Mouse (Mus musculus) CH12.LX (cell line): ENCODE results near the gene Ptprg. TPM values are rescaled to one million over a fixed set of nuclear protein-coding genes. Genes with fewer than 3 reads are reported as not detected.
A peak's percentile ranks its signal among the peaks of the same experiment; 100 is the strongest.

Experiments used
- DNase-seq: peaks from one replicate; pipeline ENCODE4 v3.0.0-alpha.2; 2013; ENCODE audit errors: extremely low read depth
- H3K27ac ChIP-seq: 2 replicates; pipeline ENCODE4 v1.5.1; 2012; ENCODE audit warnings: low read depth, mild to moderate bottlenecking, control low read depth, moderate library complexity; ENCODE audit not compliant: insufficient read depth
- H3K27me3 ChIP-seq: replicated peaks from 2 replicates; pipeline ENCODE3; 2012; ENCODE audit warnings: inconsistent platforms
- H3K36me3 ChIP-seq, 2 experiments: replicated peaks in 1 of 2; 2 replicates each; pipeline versions ENCODE3 to v1.6.1; 2012; ENCODE audit warnings: inconsistent platforms in 1 of 2, low read length in 1 of 2, mild to moderate bottlenecking in 1 of 2, mixed read lengths in 1 of 2, moderate library complexity in 1 of 2; ENCODE audit not compliant: control insufficient read depth in 1 of 2, insufficient read depth in 1 of 2
- H3K4me1 ChIP-seq, 2 experiments: 2 replicates each; pipeline ENCODE4 v1.6.1; 2012; ENCODE audit warnings: inconsistent platforms in 1 of 2, moderate library complexity in 1 of 2; ENCODE audit not compliant: insufficient read depth in 2 of 2, control insufficient read depth in 1 of 2
- H3K4me2 ChIP-seq: 2 replicates; pipeline ENCODE4 v1.6.1; 2012; ENCODE audit warnings: low read depth, mild to moderate bottlenecking, control low read depth; ENCODE audit not compliant: poor library complexity, insufficient read depth, severe bottlenecking
- H3K4me3 ChIP-seq, 3 experiments: fragments of 150-350 bp in 1 of 3; sonication (generic) in 1 of 3; replicated peaks in 1 of 3; 2 replicates each; pipeline versions ENCODE3 to v1.5.1; 2011 to 2012; ENCODE audit warnings: low read depth in 2 of 3, low read length in 2 of 3, mild to moderate bottlenecking in 2 of 3, moderate library complexity in 2 of 3, control low read depth in 1 of 3, improper control_type of control experiment in 1 of 3, inconsistent platforms in 1 of 3, mixed read lengths in 1 of 3; ENCODE audit not compliant: poor library complexity in 1 of 3
- H3K79me2 ChIP-seq: replicated peaks from 2 replicates; pipeline ENCODE4 v1.6.1; 2012; ENCODE audit warnings: mild to moderate bottlenecking, moderate library complexity; ENCODE audit not compliant: control insufficient read depth, poor library complexity, insufficient read depth, severe bottlenecking; ENCODE audit errors: extremely low read depth
- H3K9ac ChIP-seq: 2 replicates; pipeline ENCODE4 v1.6.1; 2012; ENCODE audit warnings: low read depth, mild to moderate bottlenecking, control low read depth, moderate library complexity; ENCODE audit not compliant: insufficient read depth
- H3K9me3 ChIP-seq: replicated peaks from 2 replicates; pipeline ENCODE3; 2012; ENCODE audit warnings: low read length, inconsistent platforms, mixed read lengths
- BHLHE40 ChIP-seq: IDR thresholded peaks from 2 replicates; pipeline ENCODE4 v1.6.1; 2011; ENCODE audit warnings: mild to moderate bottlenecking, low read depth, low read length, improper control_type of control experiment
- CTCF ChIP-seq, 2 experiments: IDR thresholded peaks in 1 of 2; conservative IDR thresholded peaks in 1 of 2; 2 replicates each; pipeline ENCODE4 v1.5.1; 2011 to 2012; ENCODE audit warnings: low read depth in 2 of 2, low read length in 2 of 2, improper control_type of control experiment in 1 of 2, inconsistent platforms in 1 of 2, mild to moderate bottlenecking in 1 of 2, moderate library complexity in 1 of 2
- EP300 ChIP-seq: IDR thresholded peaks from 2 replicates; pipeline ENCODE4 v1.6.1; 2011; ENCODE audit warnings: low read length, improper control_type of control experiment
- GABPA ChIP-seq: IDR thresholded peaks from 2 replicates; pipeline ENCODE4 v1.6.1; 2012; ENCODE audit warnings: low read depth, low read length, improper control_type of control experiment, inconsistent platforms; ENCODE audit not compliant: insufficient replicate concordance
- MAFK ChIP-seq: IDR thresholded peaks from 2 replicates; pipeline ENCODE4 v1.6.1; 2011; ENCODE audit warnings: low read length, improper control_type of control experiment; ENCODE audit not compliant: insufficient replicate concordance
- MYC ChIP-seq: IDR thresholded peaks from 2 replicates; pipeline ENCODE4 v1.6.1; 2011; ENCODE audit warnings: low read depth, mild to moderate bottlenecking, improper control_type of control experiment, low read length
- POLR2A ChIP-seq: IDR thresholded peaks from 2 replicates; pipeline ENCODE4 v1.6.1; 2011; ENCODE audit warnings: low read depth, mild to moderate bottlenecking, improper control_type of control experiment, low read length
- POLR2AphosphoS2 ChIP-seq: IDR thresholded peaks from 2 replicates; pipeline ENCODE4 v1.6.1; 2011; ENCODE audit warnings: low read depth, low read length, improper control_type of control experiment
- SMC3 ChIP-seq: IDR thresholded peaks from 2 replicates; pipeline ENCODE4 v1.6.1; 2011; ENCODE audit warnings: low read depth, low read length, improper control_type of control experiment
- TCF12 ChIP-seq: IDR thresholded peaks from 2 replicates; pipeline ENCODE4 v1.6.1; 2014; ENCODE audit warnings: low read depth, mild to moderate bottlenecking, inconsistent platforms, low read length, improper control_type of control experiment
- UBTF ChIP-seq: IDR thresholded peaks from 2 replicates; pipeline ENCODE4 v1.6.1; 2012; ENCODE audit warnings: low read depth, mild to moderate bottlenecking, inconsistent platforms, low read length, improper control_type of control experiment, moderate library complexity
- USF1 ChIP-seq: IDR thresholded peaks from 2 replicates; pipeline ENCODE4 v1.6.1; 2014; ENCODE audit warnings: low read depth, mild to moderate bottlenecking, inconsistent platforms, low read length, improper control_type of control experiment
- USF2 ChIP-seq: conservative IDR thresholded peaks from 2 replicates; pipeline ENCODE4 v1.6.1; 2011; ENCODE audit warnings: low read depth, low read length, improper control_type of control experiment
- ZNF384 ChIP-seq: IDR thresholded peaks from 2 replicates; pipeline ENCODE4 v1.6.1; 2012; ENCODE audit warnings: low read depth, low read length, improper control_type of control experiment, inconsistent platforms
- dilution Hi-C: fragments of 300-500 bp; cut with MboI; formaldehyde crosslinking; loops from 2 replicates; pipeline ENCODE4 v1.14.3; 2020; ENCODE audit warnings: low sequenced_read_pairs; ENCODE audit not compliant: extremely low pct_unique_long_range_greater_than_20kb, extremely low pct_ligation_motif_present
- in situ Hi-C: fragments of 300-500 bp; cut with MboI; formaldehyde crosslinking; loops from 3 replicates; pipeline ENCODE4 v1.14.3; 2019; ENCODE audit warnings: low sequenced_read_pairs, low pct_ligation_motif_present, low pct_unique_long_range_greater_than_20kb, mixed read lengths
- polyA plus RNA-seq: library from polyadenylated mRNA; unstranded; fragments of >175 nt; gene quantifications from 2 replicates; pipeline ENCODE4 v1.2.1, GENCODE M21; 2012; ENCODE audit warnings: low read depth; ENCODE audit not compliant: insufficient read length
- total RNA-seq, 2 experiments: library from RNA; depleted of rRNA; stranded (reverse); fragments of 300-350 nt in 1 of 2; fragments of >200 nt in 1 of 2; gene quantifications; 2 replicates each; pipeline ENCODE4 v1.2.3; 2012 to 2014

Gene Ptprg
- total and polyA plus RNA-seq, 3 experiments = 0.08 TPM; not detected in 2

- dilution Hi-C loops = no loop called here
- Histone ChIP-seq H3K4me1 (peaks cover 0 to 8% of the 10 kb centered on the region in 2 experiments; a peak in 2 of 4 replicates), H3K9me3 (no peaks in the 10 kb centered on the region), H3K4me2 (no peak overlapping the region), H3K4me3 (no peak overlapping the region), H3K9ac (no peak overlapping the region), H3K27ac (no peak overlapping the region), H3K79me2 (no peaks in the 10 kb centered on the region), H3K27me3 (no peaks in the 10 kb centered on the region), H3K36me3 (no peaks in the 10 kb centered on the region)
- TF ChIP-seq USF1 = no peak
- no peak for TF ChIP-seq EP300
- TF ChIP-seq GABPA = no peak
- no peak for TF ChIP-seq POLR2AphosphoS2
- DNase-seq = no peak
- in situ Hi-C loops = no loop called here
Observed at GRCm38 (mm10) chr14:11983031-11983430, 429.7 kb downstream of the Ptprg start.

GRCm38 (mm10) chr14:11984086-11984485 is 430.8 kb downstream of the Ptprg start:
- H3K27ac ChIP-seq = no peak overlapping the region
- TF ChIP-seq ZNF384 (no peak), CTCF (conservative IDR thresholded peaks at IDR 0.05 in 1 of 2, IDR thresholded peaks at IDR 0.05 in 1 of 2; ENCODE audit: low read depth in 2 of 2, low read length in 2 of 2) (no peak), USF2 (no peak), UBTF (no peak), TCF12 (no peak), POLR2A (no peak), SMC3 (no peak), MAFK (no peak), MYC (no peak)
- no peaks in the 10 kb centered on the region for H3K36me3 ChIP-seq
- no peaks in the 10 kb centered on the region for H3K27me3 ChIP-seq
- DNase-seq = peak; percentile 52
- peaks cover 0 to 8% of the 10 kb centered on the region in 2 experiments; a peak in 2 of 4 replicates for H3K4me1 ChIP-seq
- no peak overlapping the region for H3K9ac ChIP-seq
- no peaks in the 10 kb centered on the region for H3K79me2 ChIP-seq
- no peaks in the 10 kb centered on the region for H3K9me3 ChIP-seq
- dilution Hi-C loops (no loop called here), in situ Hi-C loops (no loop called here)
- no peak overlapping the region for H3K4me3 ChIP-seq
- no peak overlapping the region for H3K4me2 ChIP-seq

- Histone ChIP-seq H3K27ac (no peak overlapping the region), H3K27me3 (no peaks in the 10 kb centered on the region), H3K9ac (no peak overlapping the region), H3K79me2 (no peaks in the 10 kb centered on the region), H3K4me2 (no peak overlapping the region), H3K4me3 (no peak overlapping the region), H3K36me3 (no peaks in the 10 kb centered on the region), H3K9me3 (no peaks in the 10 kb centered on the region), H3K4me1 (peaks cover 0 to 4% of the 10 kb centered on the region in 2 experiments; a peak in 2 of 4 replicates)
- in situ Hi-C loops (no loop called here), dilution Hi-C loops (no loop called here)
- no peak for TF ChIP-seq USF2
- TF ChIP-seq SMC3 = no peak
- no peak for TF ChIP-seq BHLHE40
- no peak for TF ChIP-seq POLR2A
- DNase-seq = no peak
Observed at GRCm38 (mm10) chr14:11988975-11989374, 435.6 kb downstream of the Ptprg start.
